Mouse (Mus musculus): Measurements from ENCODE around the gene Olfr1012. TPM values are rescaled to one million over a fixed set of nuclear protein-coding genes. Genes with fewer than 3 reads are reported as not detected.

Gene Olfr1012
- polyA plus RNA-seq (2015; fragmentation: Nextera tagmentation; extraction: Ambion mirVana) = not detected in 2 replicates

DNA sequence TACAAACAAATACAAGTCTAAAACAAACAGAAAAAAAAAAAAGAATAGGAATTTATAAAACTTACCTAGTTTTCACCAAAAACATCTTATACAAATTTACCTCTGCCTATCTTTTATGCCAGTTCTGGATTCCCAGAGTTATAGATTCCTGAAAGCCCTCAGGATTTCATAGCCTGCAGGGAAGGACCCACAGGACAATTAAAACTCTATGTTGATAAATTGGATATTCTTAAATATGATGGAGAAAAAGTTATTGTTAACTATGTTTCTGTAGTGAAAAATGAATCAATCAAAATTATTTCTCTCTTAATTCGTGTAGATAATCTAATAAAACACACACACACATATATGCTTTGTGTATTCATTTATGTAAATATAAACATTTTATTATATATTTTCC lies at the start of gene Olfr1012:
Gene Olfr1012, minus strand, starts transcription at position 101 of the 400 bp plus-strand sequence.
- ATAC-seq = no peak

DNA sequence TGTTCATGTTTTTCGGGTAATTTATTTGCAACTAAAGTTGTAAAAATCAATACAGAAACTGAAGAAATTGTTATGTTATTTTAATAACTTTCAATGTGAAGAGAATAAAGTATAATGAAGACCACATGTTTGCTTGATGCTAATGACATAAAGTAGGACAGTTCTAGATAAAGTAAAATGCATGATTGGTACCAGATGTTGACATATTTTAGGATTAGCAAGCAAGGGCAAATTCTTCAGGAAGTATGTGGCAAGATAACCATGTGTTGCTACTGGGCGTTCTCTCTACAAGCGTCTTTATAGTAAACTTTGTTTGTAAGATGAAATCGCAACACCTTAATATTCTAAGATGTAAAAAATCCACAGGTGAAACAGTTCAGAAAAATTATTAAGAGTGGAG lies 41.9 kb upstream of the Olfr1012 start:
- H3K4me3 ChIP-seq (ENCODE audit: low read depth, low read length) = no peak overlapping the region
- H3K27ac ChIP-seq (ENCODE audit: low read depth) = no peak overlapping the region
- no peaks in the 10 kb centered on the region for H3K4me1 ChIP-seq (ENCODE audit: insufficient read depth)
- DNase-seq (no peak), ATAC-seq (no peak)
- no peaks in the 10 kb centered on the region for H3K9me3 ChIP-seq (ENCODE audit: low read length)
- WGBS (ENCODE audit: insufficient replicate concordance) = 71% methylated on average over 4 of the region's 4 CpGs
- TF ChIP-seq CTCF (IDR thresholded peaks at IDR 0.05; ENCODE audit: low read depth) = no peak
- TF ChIP-seq EP300 (IDR thresholded peaks at IDR 0.05; ENCODE audit: low read depth) = no peak
- no peaks in the 10 kb centered on the region for H3K27me3 ChIP-seq (ENCODE audit: insufficient read depth, low read length)
- H3K4me2 ChIP-seq (ENCODE audit: low read depth, low read length) = no peak overlapping the region
- no peak overlapping the region for H3K9ac ChIP-seq (replicated peaks)
- H3K36me3 ChIP-seq (replicated peaks; ENCODE audit: insufficient read depth, low read length) = no peaks in the 10 kb centered on the region

More for the DNA sequence above, at the start of gene Olfr1012:
- DNase-seq = no peak
- Histone ChIP-seq H3K27me3 (ENCODE audit: insufficient read depth, low read length) (no peaks in the 10 kb centered on the region), H3K4me2 (ENCODE audit: low read depth, low read length) (no peak within 1 kb of the TSS), H3K9me3 (ENCODE audit: low read length) (no peaks in the 10 kb centered on the region), H3K36me3 (replicated peaks; ENCODE audit: insufficient read depth, low read length) (no peaks in the 10 kb centered on the region), H3K9ac (replicated peaks) (no peak within 1 kb of the TSS), H3K4me3 (ENCODE audit: low read depth, low read length) (no peak within 1 kb of the TSS), H3K4me1 (ENCODE audit: insufficient read depth) (no peaks in the 10 kb centered on the region), H3K27ac (ENCODE audit: low read depth) (no peak within 1 kb of the TSS)
- WGBS (ENCODE audit: insufficient replicate concordance) = 50% methylated on average over 1 of the region's 1 CpGs
- TF ChIP-seq CTCF (IDR thresholded peaks at IDR 0.05; ENCODE audit: low read depth) = no peak

DNA sequence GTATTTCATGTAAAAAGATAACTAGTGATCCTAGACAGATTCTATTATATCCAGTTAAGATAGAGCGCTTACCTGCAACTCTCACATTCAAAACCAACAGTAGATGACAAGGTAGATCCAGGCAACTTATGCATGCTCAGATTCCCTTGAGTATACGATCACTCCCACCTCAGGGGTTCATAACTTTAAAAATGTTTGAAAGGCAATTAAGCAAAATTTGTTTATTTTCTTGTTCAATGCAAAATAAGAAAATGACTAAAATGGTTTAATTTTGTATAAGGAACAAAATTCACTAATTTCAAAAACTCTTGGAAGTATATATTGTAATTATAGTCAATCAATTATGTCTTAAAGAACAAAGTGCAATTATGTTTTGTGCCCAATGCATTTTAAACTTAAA lies 39.9 kb upstream of the Olfr1012 start, which contains the start of gene Olfr1016:
Gene Olfr1016, minus strand, starts transcription at position 101 of the 400 bp plus-strand sequence.
- Histone ChIP-seq H3K4me2 (ENCODE audit: low read depth, low read length) (no peak within 1 kb of the TSS), H3K36me3 (replicated peaks; ENCODE audit: insufficient read depth, low read length) (no peaks in the 10 kb centered on the region), H3K9me3 (ENCODE audit: low read length) (no peaks in the 10 kb centered on the region), H3K4me3 (ENCODE audit: low read depth, low read length) (no peak within 1 kb of the TSS), H3K4me1 (ENCODE audit: insufficient read depth) (no peaks in the 10 kb centered on the region), H3K27me3 (ENCODE audit: insufficient read depth, low read length) (no peaks in the 10 kb centered on the region), H3K27ac (ENCODE audit: low read depth) (no peak within 1 kb of the TSS), H3K9ac (replicated peaks) (no peak within 1 kb of the TSS)
- TF ChIP-seq EP300 (IDR thresholded peaks at IDR 0.05; ENCODE audit: low read depth) = no peak
- no peak for TF ChIP-seq CTCF (IDR thresholded peaks at IDR 0.05; ENCODE audit: low read depth)
- DNase-seq = no peak
- ATAC-seq = no peak
- 82% methylated on average over 2 of the region's 2 CpGs for WGBS (ENCODE audit: insufficient replicate concordance)

DNA sequence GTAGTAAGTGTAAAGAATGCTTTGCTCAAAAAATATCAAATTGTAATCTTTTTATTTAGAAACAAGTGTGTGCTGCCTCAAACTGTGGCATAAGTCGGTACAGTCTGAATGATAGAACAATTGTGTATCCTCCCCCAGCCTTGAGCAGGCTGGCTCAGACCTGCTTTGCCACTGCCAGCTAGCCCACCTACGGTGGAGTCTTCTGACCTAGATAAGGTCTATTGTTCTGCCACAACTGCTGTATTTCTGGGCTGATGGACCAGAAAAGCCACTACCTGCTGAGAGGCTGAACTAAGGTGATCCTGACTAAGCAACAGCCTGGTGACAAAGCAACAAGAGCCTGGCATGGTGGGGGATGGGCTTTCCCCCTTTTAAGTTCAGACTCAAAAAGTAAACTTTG lies 29.8 kb upstream of the Olfr1012 start:
- Histone ChIP-seq H3K9me3 (ENCODE audit: low read length) (no peaks in the 10 kb centered on the region), H3K4me1 (ENCODE audit: insufficient read depth) (no peaks in the 10 kb centered on the region), H3K4me2 (ENCODE audit: low read depth, low read length) (no peak overlapping the region), H3K36me3 (replicated peaks; ENCODE audit: insufficient read depth, low read length) (no peaks in the 10 kb centered on the region), H3K4me3 (ENCODE audit: low read depth, low read length) (no peak overlapping the region), H3K27me3 (ENCODE audit: insufficient read depth, low read length) (no peaks in the 10 kb centered on the region), H3K27ac (ENCODE audit: low read depth) (no peak overlapping the region), H3K9ac (replicated peaks) (no peak overlapping the region)
- ATAC-seq (no peak), DNase-seq (no peak)
- no peak for TF ChIP-seq EP300 (IDR thresholded peaks at IDR 0.05; ENCODE audit: low read depth)
- TF ChIP-seq CTCF (IDR thresholded peaks at IDR 0.05; ENCODE audit: low read depth) = no peak
- 53% methylated on average over 2 of the region's 2 CpGs for WGBS (ENCODE audit: insufficient replicate concordance)

DNA sequence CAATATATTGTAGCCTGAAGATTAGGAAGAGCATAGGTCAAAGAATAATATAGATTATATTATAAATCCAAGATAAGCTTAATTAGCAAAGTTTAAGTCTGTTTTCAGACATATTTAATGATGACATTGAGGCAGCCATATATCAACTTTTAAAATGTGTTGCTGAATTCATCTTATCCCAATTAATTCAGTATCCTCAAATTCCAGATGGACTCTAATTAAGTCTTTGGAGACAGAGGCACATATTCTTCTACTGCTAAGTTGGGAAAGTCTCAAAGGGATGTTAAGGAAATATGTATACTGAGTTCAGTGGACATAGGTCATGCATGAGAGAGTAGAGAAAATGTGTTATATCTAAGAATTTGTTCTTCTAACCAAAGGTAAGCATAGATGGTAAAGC lies 19.2 kb upstream of the Olfr1012 start, which contains the start of gene Olfr1015:
Gene Olfr1015, plus strand, starts transcription at position 301 of the 400 bp plus-strand sequence.
- Histone ChIP-seq H3K36me3 (replicated peaks; ENCODE audit: insufficient read depth, low read length) (no peaks in the 10 kb centered on the region), H3K27me3 (ENCODE audit: insufficient read depth, low read length) (no peaks in the 10 kb centered on the region), H3K4me1 (ENCODE audit: insufficient read depth) (no peaks in the 10 kb centered on the region), H3K27ac (ENCODE audit: low read depth) (no peak within 1 kb of the TSS), H3K9me3 (ENCODE audit: low read length) (no peaks in the 10 kb centered on the region), H3K4me3 (ENCODE audit: low read depth, low read length) (no peak within 1 kb of the TSS), H3K4me2 (ENCODE audit: low read depth, low read length) (no peak within 1 kb of the TSS), H3K9ac (replicated peaks) (no peak within 1 kb of the TSS)
- no peak for TF ChIP-seq CTCF (IDR thresholded peaks at IDR 0.05; ENCODE audit: low read depth)
- no peak for TF ChIP-seq EP300 (IDR thresholded peaks at IDR 0.05; ENCODE audit: low read depth)
- ATAC-seq (no peak), DNase-seq (no peak)

DNA sequence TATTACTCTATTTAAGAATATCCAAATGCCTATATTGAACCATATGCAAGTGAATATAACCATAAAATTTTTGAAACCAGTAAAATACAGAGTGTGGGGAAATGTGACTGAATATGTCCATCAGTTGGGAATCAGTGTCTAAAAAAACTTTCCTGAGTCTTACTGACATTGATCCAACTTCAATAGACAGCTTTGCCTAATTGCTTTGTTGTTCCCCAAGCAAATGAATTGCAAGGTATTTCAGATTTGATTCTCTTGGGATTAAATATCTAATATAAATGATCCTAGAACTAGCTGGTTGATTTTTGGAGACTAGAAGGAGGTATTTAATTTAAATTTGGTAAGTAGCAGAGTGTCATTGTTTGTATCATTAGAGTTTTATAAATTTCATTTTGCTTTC lies 9.8 kb upstream of the Olfr1012 start, which contains the start of gene Olfr1014:
Gene Olfr1014, plus strand, starts transcription at position 301 of the 400 bp plus-strand sequence.
- Histone ChIP-seq H3K9ac (replicated peaks) (no peak within 1 kb of the TSS), H3K9me3 (ENCODE audit: low read length) (no peaks in the 10 kb centered on the region), H3K4me2 (ENCODE audit: low read depth, low read length) (no peak within 1 kb of the TSS), H3K4me1 (ENCODE audit: insufficient read depth) (no peaks in the 10 kb centered on the region), H3K36me3 (replicated peaks; ENCODE audit: insufficient read depth, low read length) (no peaks in the 10 kb centered on the region), H3K4me3 (ENCODE audit: low read depth, low read length) (no peak within 1 kb of the TSS), H3K27ac (ENCODE audit: low read depth) (no peak within 1 kb of the TSS), H3K27me3 (ENCODE audit: insufficient read depth, low read length) (no peaks in the 10 kb centered on the region)
- ATAC-seq = no peak
- no peak for DNase-seq
- TF ChIP-seq EP300 (IDR thresholded peaks at IDR 0.05; ENCODE audit: low read depth) (no peak), CTCF (IDR thresholded peaks at IDR 0.05; ENCODE audit: low read depth) (no peak)

DNA sequence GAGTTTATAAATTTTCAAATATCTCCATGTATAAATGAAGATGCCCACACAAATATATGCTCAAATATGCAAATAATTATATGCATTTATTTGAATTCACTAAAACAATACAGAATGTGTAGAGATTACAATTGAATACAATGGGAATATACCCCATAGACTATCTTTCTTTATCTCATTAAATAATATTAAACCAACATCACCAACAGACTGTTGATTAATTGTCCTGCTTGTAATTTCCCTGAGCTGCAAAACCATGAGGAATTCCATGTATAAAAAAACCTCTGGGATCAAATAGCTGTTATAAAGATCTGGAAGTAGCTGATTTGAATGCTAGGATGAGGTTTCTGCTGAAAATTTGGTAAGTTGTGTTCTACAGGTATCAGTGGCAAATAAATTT lies 4.2 kb upstream of the Olfr1012 start, which contains the start of gene Olfr1013:
Gene Olfr1013, plus strand, starts transcription at position 301 of the 400 bp plus-strand sequence.
- no peak within 1 kb of the TSS for H3K27ac ChIP-seq (ENCODE audit: low read depth)
- no peak within 1 kb of the TSS for H3K4me2 ChIP-seq (ENCODE audit: low read depth, low read length)
- H3K36me3 ChIP-seq (replicated peaks; ENCODE audit: insufficient read depth, low read length) = no peaks in the 10 kb centered on the region
- ATAC-seq (no peak), DNase-seq (no peak)
- no peak within 1 kb of the TSS for H3K9ac ChIP-seq (replicated peaks)
- no peaks in the 10 kb centered on the region for H3K9me3 ChIP-seq (ENCODE audit: low read length)
- H3K4me3 ChIP-seq (ENCODE audit: low read depth, low read length) = no peak within 1 kb of the TSS
- TF ChIP-seq CTCF (IDR thresholded peaks at IDR 0.05; ENCODE audit: low read depth) (no peak), EP300 (IDR thresholded peaks at IDR 0.05; ENCODE audit: low read depth) (no peak)
- no peaks in the 10 kb centered on the region for H3K4me1 ChIP-seq (ENCODE audit: insufficient read depth)
- H3K27me3 ChIP-seq (ENCODE audit: insufficient read depth, low read length) = no peaks in the 10 kb centered on the region
